Mouse (Mus musculus) midbrain, embryonic 13.5 days (tissue): ENCODE measurements at regions not wholly inside any gene's neighbourhood (a gene's known extent, or its start where the extent isn't known, plus 50 kb on each side); places are given as distances from the start of the nearest gene placed in this dataset.

Experiments
- ATAC-seq: fragments of 200-750 bp; cut with Nextera tagmentation; 2 replicates; pipeline ENCODE4 v1.8.0; 2017; ENCODE audit warnings: mild to moderate bottlenecking, moderate TSS enrichment, moderate library complexity
- H3K27ac ChIP-seq: fragments of 300-500 bp; sonication (generic); 2 replicates; pipeline ENCODE4 v1.5.1; 2015; ENCODE audit warnings: inconsistent platforms, mild to moderate bottlenecking, moderate library complexity
- H3K27me3 ChIP-seq: fragments of 300-500 bp; sonication (generic); 2 replicates; pipeline ENCODE4 v1.6.1; 2015; ENCODE audit warnings: mild to moderate bottlenecking, inconsistent platforms
- H3K36me3 ChIP-seq: fragments of 300-500 bp; sonication (generic); 2 replicates; pipeline ENCODE4 v1.6.1; 2015; ENCODE audit warnings: mild to moderate bottlenecking, inconsistent platforms
- H3K4me1 ChIP-seq: fragments of 300-500 bp; sonication (generic); replicated peaks from 2 replicates; pipeline ENCODE4 v1.6.1; 2015; ENCODE audit warnings: inconsistent platforms
- H3K4me2 ChIP-seq: fragments of 300-500 bp; sonication (generic); replicated peaks from 2 replicates; pipeline ENCODE4 v1.6.1; 2015; ENCODE audit warnings: moderate library complexity, mild to moderate bottlenecking, inconsistent platforms
- H3K4me3 ChIP-seq: fragments of 300-500 bp; sonication (generic); replicated peaks from 2 replicates; pipeline ENCODE4 v1.5.1; 2015; ENCODE audit warnings: mild to moderate bottlenecking, inconsistent platforms
- H3K9ac ChIP-seq: fragments of 300-500 bp; sonication (generic); replicated peaks from 2 replicates; pipeline ENCODE4 v1.6.1; 2015; ENCODE audit warnings: mild to moderate bottlenecking, inconsistent platforms
- H3K9me3 ChIP-seq: fragments of 300-500 bp; sonication (generic); 2 replicates; pipeline ENCODE4 v1.6.1; 2016; ENCODE audit warnings: mild to moderate bottlenecking, inconsistent platforms
- WGBS: fragments of 180-500 bp; shearing (Covaris S2); methylation state at CpG from one replicate; pipeline ENCODE4 v1.1.7; 2015; 5-methylcytosine and 5-hydroxymethylcytosine counted together

DNA sequence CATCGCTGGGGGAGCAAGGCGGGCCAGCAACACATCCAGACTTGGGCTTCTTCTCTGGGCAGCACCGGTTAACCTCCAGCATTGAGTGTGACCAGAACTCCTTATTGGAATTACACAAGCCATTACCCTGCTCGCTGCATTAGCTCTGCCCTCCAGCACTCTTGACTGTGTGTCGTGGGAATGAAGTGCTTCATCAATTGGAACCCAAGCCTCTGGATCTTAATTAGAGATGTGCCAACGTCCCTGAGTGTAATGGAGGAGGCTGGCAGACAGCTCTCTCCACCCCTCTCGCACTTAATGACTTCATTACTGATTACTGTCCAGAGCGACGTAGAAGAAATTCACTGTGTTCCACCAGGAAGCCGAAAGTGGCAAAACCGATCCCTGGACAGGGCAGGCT is 240.6 kb downstream of the Cdh26 start:
- H3K4me3 ChIP-seq, result no peak overlapping the region
- 69% methylated on average over 11 of the region's 11 CpGs for WGBS
- no peak overlapping the region for H3K4me2 ChIP-seq
- H3K27ac ChIP-seq, result no peak overlapping the region; the same call in 1 of the 2 replicates
- H3K27me3 ChIP-seq, result peaks cover 3% of the 10 kb centered on the region; the same call in 1 of the 2 replicates
- no peaks in the 10 kb centered on the region for H3K36me3 ChIP-seq
- ATAC-seq, result 0 out of 2 replicates have a peak, but pooled peaks have one; percentile 31
- peaks cover 9% of the 10 kb centered on the region; the same call in 1 of the 2 replicates for H3K4me1 ChIP-seq
- H3K9me3 ChIP-seq, result no peaks in the 10 kb centered on the region
- no peak overlapping the region for H3K9ac ChIP-seq

DNA sequence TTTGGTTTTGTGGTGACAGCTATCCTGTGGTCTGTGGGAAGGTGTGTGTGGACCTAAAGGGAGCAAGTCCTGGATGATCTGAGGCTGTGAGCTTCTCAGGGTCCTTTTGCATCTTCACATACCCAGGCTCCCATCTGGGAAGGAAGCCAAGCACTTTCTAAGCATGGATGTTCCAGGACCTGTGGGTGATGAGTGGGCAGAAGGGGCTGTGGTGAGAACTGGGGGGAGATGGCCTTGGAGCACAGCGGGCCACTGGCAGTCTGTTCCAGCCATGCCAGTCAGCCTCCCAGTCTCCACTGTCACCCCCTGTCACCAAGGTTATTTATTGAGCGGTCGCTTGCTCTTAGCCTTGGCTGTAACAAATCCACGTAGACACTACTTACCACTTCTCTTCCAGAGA is 243.3 kb downstream of the Cdh26 start:
- Histone ChIP-seq H3K4me1 (peaks cover 15% of the 10 kb centered on the region), H3K4me3 (no peak overlapping the region), H3K4me2 (no peak overlapping the region), H3K27me3 (no peaks in the 10 kb centered on the region), H3K27ac (no peak overlapping the region), H3K36me3 (no peaks in the 10 kb centered on the region), H3K9me3 (no peaks in the 10 kb centered on the region), H3K9ac (no peak overlapping the region)
- no peak for ATAC-seq
- 83% methylated on average over 4 of the region's 4 CpGs for WGBS

DNA sequence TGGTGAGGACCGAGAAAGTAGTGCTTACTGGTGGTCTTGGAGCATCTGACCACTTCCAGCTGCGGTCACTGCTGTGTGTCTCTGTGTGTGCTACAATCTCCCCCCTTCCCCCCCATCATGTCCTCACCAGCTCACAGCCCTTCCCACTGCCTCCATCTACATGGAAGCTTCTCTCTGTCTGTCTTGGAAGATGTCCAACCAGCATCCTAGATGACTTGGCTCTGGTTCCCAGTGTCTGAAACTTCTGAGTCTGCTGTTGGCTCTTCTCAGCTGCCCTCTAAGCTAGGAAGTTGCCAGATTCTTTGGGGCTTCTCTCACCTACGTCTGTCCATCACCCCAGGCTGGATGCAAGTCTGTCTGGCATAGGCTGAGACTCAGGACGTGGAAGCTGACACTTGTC is 244.3 kb downstream of the Cdh26 start:
- no peak overlapping the region for H3K9ac ChIP-seq
- H3K27ac ChIP-seq, result no peak overlapping the region
- WGBS, result 78% methylated on average over 4 of the region's 4 CpGs
- no peak overlapping the region for H3K4me2 ChIP-seq
- no peaks in the 10 kb centered on the region for H3K36me3 ChIP-seq
- no peaks in the 10 kb centered on the region for H3K27me3 ChIP-seq
- peaks cover 18% of the 10 kb centered on the region for H3K4me1 ChIP-seq
- no peak for ATAC-seq
- no peaks in the 10 kb centered on the region for H3K9me3 ChIP-seq
- H3K4me3 ChIP-seq, result no peak overlapping the region

- no peak for ATAC-seq
- Histone ChIP-seq H3K4me1 (peaks cover 9% of the 10 kb centered on the region), H3K4me2 (no peak overlapping the region), H3K9me3 (no peaks in the 10 kb centered on the region), H3K4me3 (no peak overlapping the region), H3K9ac (no peak overlapping the region), H3K27ac (no peak overlapping the region), H3K36me3 (no peaks in the 10 kb centered on the region), H3K27me3 (no peaks in the 10 kb centered on the region)
- 89% methylated on average over 10 of the region's 10 CpGs for WGBS
Measured at GRCm38 (mm10) chr2:178676970-178677369, 246.6 kb downstream of the Cdh26 start.

DNA sequence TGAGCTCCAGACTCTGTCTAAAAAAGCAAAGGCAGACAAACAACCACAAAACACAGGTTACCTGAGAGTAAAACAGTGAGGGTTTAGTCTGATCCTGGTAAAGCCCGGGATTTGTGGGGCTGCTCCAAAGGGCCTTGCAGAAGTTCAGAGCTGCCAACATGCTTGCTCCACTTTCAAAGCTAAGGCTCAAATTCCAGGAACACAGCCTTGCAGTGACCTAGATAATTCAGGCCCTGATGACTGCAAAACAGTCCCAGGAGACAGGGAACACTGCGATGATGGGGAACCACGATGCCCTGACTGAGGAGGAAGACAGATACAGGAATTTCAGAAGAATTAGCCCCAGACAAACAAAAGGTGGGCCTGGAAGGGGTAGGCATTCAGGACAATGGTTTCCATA is 250.0 kb downstream of the Cdh26 start:
- Histone ChIP-seq H3K4me3 (no peak overlapping the region), H3K4me2 (no peak overlapping the region), H3K36me3 (no peaks in the 10 kb centered on the region), H3K27me3 (no peaks in the 10 kb centered on the region), H3K9me3 (no peaks in the 10 kb centered on the region), H3K27ac (no peak overlapping the region), H3K4me1 (peaks cover 15% of the 10 kb centered on the region), H3K9ac (no peak overlapping the region)
- 69% methylated on average over 3 of the region's 3 CpGs for WGBS
- no peak for ATAC-seq

DNA sequence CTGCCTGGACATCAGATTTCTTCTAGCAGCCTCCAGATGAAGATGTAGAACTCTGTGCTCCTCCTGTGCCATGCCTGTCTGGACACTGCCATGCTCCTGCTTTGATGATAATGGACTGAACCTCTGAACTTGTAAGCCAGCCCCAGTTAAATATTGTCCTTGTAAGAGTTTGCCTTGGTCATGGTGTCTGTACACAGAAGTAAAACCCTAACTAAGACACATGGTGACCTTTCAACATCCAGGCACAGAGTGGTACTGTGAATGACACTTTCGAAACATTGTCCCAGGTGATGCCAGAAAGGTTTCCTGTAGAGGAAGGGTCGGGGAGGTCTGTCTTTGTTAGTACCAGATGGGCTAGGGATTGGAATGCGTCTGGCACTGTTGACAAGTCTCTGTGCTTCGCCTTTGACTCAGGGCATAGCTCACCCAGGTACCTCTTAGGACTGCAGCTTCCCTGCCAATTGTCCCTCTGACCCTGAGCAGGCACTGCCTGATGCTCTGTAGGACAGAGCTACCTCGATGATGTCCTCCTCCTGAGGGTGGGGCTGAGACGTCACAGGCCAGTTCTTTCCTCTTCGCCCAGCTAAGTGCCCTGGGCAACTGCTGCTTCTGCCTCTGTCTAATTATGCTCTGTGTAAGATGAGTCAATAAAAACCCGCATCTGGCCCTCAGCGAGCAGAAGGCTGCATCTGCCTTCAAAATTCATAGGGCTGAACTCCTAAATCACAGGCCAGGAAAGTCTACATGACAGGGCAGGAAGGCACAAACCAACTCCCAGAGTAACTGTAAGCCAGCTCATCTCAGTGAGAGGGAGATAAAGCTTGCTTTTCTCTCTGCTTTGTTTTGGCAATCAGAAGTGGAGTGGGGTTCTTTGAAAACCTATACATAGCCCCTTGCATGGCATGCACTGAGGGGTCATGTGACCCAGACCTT is 254.0 kb downstream of the Cdh26 start:
- H3K9me3 ChIP-seq, result no peaks in the 10 kb centered on the region
- H3K4me2 ChIP-seq, result no peak overlapping the region

GRCm38 (mm10) chr2:178685211-178685610 is 254.9 kb downstream of the Cdh26 start:
- WGBS, result 95% methylated on average over 5 of the region's 5 CpGs
- H3K9ac ChIP-seq, result no peak overlapping the region
- H3K27ac ChIP-seq, result no peak overlapping the region
- H3K27me3 ChIP-seq, result no peaks in the 10 kb centered on the region
- H3K4me3 ChIP-seq, result no peak overlapping the region
- H3K9me3 ChIP-seq, result no peaks in the 10 kb centered on the region
- H3K36me3 ChIP-seq, result no peaks in the 10 kb centered on the region
- H3K4me1 ChIP-seq, result peaks cover 17% of the 10 kb centered on the region
- no peak overlapping the region for H3K4me2 ChIP-seq
- ATAC-seq, result no peak

More for the DNA sequence above, 254.0 kb downstream of the Cdh26 start:
- Histone ChIP-seq H3K4me1 (peaks cover 17% of the 10 kb centered on the region), H3K4me3 (no peak overlapping the region), H3K36me3 (no peaks in the 10 kb centered on the region), H3K9ac (no peak overlapping the region), H3K27ac (no peak overlapping the region), H3K27me3 (no peaks in the 10 kb centered on the region)
- 75% methylated on average over 9 of the region's 9 CpGs for WGBS
- ATAC-seq, result peak; percentile 27

DNA sequence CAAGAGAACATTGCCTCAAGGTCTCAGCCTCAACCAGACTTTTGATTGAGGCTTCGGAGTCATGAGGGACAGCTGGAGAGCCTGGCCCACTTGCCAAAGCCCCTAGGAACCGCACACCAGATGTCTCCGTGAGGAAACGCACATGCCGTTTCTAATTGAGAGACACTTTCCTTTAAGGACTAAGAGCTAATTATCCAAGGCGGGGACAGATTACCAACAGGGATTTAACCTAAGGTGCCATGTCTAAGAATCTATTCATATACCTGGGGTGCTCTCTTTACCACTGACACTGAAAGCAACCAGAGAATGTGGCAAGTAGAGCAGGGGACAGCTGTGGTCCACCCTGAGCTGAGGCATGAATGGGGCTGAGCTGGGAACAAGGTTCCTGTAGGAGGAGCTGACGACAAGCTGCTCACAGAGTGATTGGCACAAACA is 255.9 kb downstream of the Cdh26 start:
- Histone ChIP-seq H3K36me3 (no peaks in the 10 kb centered on the region), H3K9ac (no peak overlapping the region), H3K27me3 (no peaks in the 10 kb centered on the region), H3K27ac (no peak overlapping the region), H3K4me2 (no peak overlapping the region), H3K9me3 (no peaks in the 10 kb centered on the region), H3K4me3 (no peak overlapping the region), H3K4me1 (peaks cover 17% of the 10 kb centered on the region)
- WGBS, result 44% methylated on average over 7 of the region's 7 CpGs
- peak; percentile 46; the same call in 1 of the 2 replicates for ATAC-seq

GRCm38 (mm10) chr2:178688586-178688985 is 258.3 kb downstream of the Cdh26 start:
- WGBS, result 77% methylated on average over 6 of the region's 6 CpGs
- H3K36me3 ChIP-seq, result no peaks in the 10 kb centered on the region
- H3K27me3 ChIP-seq, result no peaks in the 10 kb centered on the region
- no peaks in the 10 kb centered on the region for H3K9me3 ChIP-seq
- no peak overlapping the region for H3K4me2 ChIP-seq
- H3K27ac ChIP-seq, result no peak overlapping the region
- peaks cover 17% of the 10 kb centered on the region for H3K4me1 ChIP-seq
- H3K9ac ChIP-seq, result no peak overlapping the region
- no peak overlapping the region for H3K4me3 ChIP-seq
- no peak for ATAC-seq

GRCm38 (mm10) chr2:178691190-178691864 is 261.0 kb downstream of the Cdh26 start:
- no peaks in the 10 kb centered on the region for H3K36me3 ChIP-seq
- peaks cover 5% of the 10 kb centered on the region for H3K4me1 ChIP-seq
- H3K9ac ChIP-seq, result no peak overlapping the region
- H3K4me2 ChIP-seq, result no peak overlapping the region
- ATAC-seq, result no peak
- no peak overlapping the region for H3K4me3 ChIP-seq
- no peak overlapping the region for H3K27ac ChIP-seq
- H3K27me3 ChIP-seq, result no peaks in the 10 kb centered on the region
- H3K9me3 ChIP-seq, result no peaks in the 10 kb centered on the region
- 76% methylated on average over 13 of the region's 13 CpGs for WGBS

GRCm38 (mm10) chr2:178691865-178692228 is 261.5 kb downstream of the Cdh26 start:
- no peak overlapping the region for H3K4me3 ChIP-seq
- H3K9ac ChIP-seq, result no peak overlapping the region
- no peaks in the 10 kb centered on the region for H3K9me3 ChIP-seq
- no peaks in the 10 kb centered on the region for H3K36me3 ChIP-seq
- no peak for ATAC-seq
- H3K27ac ChIP-seq, result no peak overlapping the region
- 88% methylated on average over 4 of the region's 4 CpGs for WGBS
- H3K4me2 ChIP-seq, result no peak overlapping the region
- peaks cover under 1% of the 10 kb centered on the region; the same call in 1 of the 2 replicates for H3K4me1 ChIP-seq
- H3K27me3 ChIP-seq, result no peaks in the 10 kb centered on the region

DNA sequence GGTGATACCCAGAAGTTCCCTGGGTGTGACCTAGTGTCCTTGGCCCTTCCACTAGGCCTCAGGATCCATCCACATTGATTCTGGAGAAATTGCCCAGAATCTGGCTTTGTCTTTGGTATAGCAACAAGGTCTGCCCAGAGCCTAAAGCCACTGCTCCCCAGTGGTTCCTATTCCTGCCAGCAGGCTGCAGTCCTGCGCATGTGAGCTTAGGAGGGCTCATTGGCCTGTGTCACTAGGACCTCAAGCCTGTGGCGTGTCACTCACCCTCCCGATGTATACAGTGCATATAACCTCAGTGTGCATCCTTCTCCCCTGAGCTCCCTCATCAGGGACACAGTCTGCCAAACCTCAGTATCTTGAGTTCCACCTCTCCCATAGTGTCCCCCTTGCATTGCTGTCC is 261.9 kb downstream of the Cdh26 start:
- no peak overlapping the region for H3K4me2 ChIP-seq

More for the DNA sequence above, 261.9 kb downstream of the Cdh26 start:
- Histone ChIP-seq H3K9ac (no peak overlapping the region), H3K9me3 (no peaks in the 10 kb centered on the region), H3K4me3 (no peak overlapping the region), H3K36me3 (no peaks in the 10 kb centered on the region), H3K27me3 (no peaks in the 10 kb centered on the region), H3K27ac (no peak overlapping the region), H3K4me1 (no peaks in the 10 kb centered on the region; the same call in 1 of the 2 replicates)
- 0 out of 2 replicates have a peak, but pooled peaks have one; percentile 41 for ATAC-seq
- 77% methylated on average over 3 of the region's 3 CpGs for WGBS
